Mouse (Mus musculus) cerebellum, adult 11-12 months (tissue): Measurements from ENCODE around the gene Vat1.
A peak's percentile ranks its signal among the peaks of the same experiment; 100 is the strongest.
"Not testable (repeated sequence)": the region's sequence is repeated elsewhere in the genome, so short reads cannot be mapped to it uniquely, and the experiment has no call there.

Experiments
- DNase-seq: peaks from one replicate; pipeline ENCODE4 v3.0.0; 2022

Vat1 gene

GRCm38 (mm10) chr11:101465869-101466551 is at the start of gene Vat1:
Gene Vat1, minus strand, starts transcription at chr11:101466230.
- peak; percentile 41 for DNase-seq

DNA sequence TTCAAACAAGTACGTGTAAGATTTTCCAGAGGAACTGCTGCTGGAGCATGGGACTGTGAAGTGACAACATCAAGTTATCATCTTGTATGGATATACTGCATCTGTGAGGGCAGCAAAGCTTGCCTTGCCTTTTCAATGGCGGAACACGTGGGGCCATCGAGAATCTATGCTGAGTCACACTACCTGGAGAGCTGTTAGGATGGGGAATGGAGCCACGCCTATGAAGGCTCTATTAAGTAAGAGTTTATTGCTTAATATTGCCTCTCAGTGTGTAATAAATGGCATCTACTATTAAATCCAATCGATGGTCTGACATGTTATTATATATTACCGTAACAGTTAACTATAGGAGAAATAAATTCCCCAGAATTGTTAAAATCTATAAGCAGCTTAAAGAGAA is 41.1 kb upstream of the Vat1 start:
- DNase-seq: no peak

DNA sequence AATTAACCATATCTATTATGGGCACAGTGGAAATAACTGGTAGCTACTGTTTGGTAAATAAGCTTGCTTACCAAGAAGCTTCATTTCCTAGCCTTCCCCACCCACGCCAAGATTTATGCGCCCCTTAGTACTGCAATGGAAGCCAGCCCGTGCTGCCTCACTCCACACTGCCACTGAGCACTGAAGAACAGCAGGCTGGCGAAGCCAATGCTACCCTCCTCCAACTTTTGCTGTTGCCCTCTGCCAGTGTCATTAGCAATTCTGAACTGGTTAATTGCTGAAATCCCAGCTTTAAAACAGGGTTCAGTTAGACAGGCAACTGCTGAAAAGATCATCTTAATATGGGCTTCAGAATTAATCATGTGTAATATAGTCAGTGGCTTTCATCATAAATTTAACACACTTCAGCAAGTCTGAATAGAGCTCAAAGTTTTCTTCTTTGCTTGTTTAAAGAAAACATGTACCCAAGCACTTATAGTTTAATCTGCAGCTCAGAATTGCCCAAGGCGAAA is 40.3 kb upstream of the Vat1 start:
- DNase-seq: no peak

- no peak for DNase-seq
Measured at GRCm38 (mm10) chr11:101486126-101486525, 20.1 kb upstream of the Vat1 start.

GRCm38 (mm10) chr11:101485509-101486028 is 19.5 kb upstream of the Vat1 start:
- DNase-seq: no peak

- DNase-seq: no peak
Measured at GRCm38 (mm10) chr11:101484814-101485213, 18.8 kb upstream of the Vat1 start.

DNA sequence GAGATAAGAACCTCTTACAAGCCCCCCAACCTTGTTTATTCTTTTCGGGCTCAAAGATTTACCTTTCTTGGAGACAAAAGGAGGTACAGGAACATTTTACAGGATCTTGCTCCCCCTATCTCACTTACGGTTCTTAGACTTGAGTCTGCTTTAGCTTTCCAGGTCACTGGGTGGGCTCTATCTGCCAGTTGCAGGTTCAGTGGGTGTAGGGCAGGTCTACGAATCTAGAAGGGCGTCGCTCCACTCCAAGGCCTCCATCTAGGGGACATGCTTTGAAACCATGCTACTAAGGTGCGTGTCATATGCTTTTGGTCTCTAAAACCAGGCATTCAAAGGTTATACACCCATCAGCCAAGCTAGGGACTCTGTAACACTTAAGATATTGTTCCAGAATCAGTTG is 18.2 kb upstream of the Vat1 start:
- DNase-seq: no peak

DNA sequence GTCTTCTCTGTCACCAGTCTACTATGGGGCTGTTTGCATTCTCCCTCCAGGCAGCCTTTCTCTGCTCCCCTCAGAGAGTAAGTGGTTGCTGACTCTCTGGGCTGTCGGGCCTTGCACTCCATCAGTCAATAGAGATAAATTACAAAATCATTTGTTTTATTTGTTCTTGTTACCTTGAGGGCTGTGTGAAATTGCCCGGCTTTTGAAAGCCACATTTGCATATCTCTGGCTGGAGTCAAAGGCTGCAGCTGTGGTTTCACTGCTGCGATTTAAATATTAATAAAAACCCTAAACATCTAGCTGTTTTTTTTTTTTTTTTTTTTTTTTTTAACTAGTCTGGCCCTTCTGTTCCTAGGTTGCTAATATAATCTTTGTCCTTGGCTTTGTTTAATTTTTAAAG is 17.8 kb upstream of the Vat1 start:
- DNase-seq: no peak

DNA sequence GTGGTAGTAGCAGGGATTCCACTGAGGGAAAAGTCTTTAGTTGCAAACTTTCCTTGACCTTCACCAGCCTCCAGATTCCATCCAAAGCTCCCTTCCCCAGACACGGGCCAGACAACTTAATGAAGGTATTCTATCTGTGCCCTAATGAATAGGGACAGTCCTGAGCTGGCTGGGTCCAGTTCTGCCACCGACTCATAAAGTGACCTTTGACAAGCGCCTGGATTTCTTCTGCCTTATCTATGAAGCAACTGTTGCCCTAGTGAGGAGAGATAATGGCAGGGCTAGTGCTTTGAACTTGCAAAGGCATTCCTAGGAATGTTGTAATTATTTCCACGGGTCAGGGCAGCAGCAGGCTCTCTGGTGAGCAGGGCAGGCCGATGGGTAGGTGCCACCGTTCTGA is 14.9 kb upstream of the Vat1 start:
- DNase-seq: no peak

GRCm38 (mm10) chr11:101479171-101479635 is 13.2 kb upstream of the Vat1 start:
- no peak for DNase-seq

DNA sequence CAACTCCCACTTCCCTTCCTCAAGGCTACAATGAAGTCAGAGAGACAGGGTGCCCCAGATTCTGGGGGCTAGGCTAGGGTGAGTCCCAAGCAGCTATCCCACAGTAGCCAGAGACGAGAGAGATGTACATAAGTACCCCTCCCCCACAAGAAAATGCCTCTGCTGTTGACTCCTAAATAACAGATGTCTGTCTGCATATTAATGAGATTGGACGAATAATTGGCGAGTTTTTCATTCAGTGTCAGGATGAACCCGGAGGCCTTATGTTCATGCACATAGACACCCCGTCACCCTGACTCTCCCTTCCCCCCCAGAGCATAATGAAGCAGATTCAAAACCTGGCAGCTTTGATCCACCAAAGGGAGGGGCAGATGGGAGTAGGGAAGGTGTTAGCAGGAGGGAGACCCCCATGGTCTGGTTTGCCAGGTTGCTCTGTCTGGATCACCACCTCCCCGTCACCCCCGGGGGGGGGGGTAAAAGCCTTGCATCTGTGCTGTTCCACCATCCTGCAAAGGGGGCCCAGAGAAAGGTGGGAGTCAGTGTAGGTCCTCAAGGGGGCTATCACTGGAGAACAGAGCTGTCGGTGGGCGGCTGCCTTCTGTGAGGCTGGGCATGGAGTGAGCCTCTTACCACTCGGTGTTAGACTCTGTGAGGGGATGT is 11.7 kb upstream of the Vat1 start:
- no peak for DNase-seq

- no peak for DNase-seq
Measured at GRCm38 (mm10) chr11:101477194-101477551, 11.1 kb upstream of the Vat1 start.

DNA sequence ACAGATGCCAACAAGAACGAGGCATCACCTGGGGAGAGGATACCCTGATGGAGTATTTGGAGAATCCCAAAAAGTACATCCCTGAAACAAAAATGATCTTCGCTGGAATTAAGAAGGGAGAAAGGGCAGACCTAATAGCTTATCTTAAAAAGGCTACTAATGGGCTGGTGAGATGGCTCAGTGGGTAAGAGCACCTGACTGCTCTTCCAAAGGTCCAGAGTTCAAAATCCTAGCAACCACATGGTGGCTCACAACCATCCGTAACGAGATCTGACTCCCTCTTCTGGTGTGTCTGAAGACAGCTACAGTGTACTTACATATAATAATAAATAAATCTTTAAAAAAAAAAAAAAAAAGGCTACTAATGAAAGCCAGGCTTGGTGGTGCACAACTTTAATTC is 10.3 kb upstream of the Vat1 start:
- DNase-seq: not testable (repeated sequence)

GRCm38 (mm10) chr11:101474298-101474697 is 8.3 kb upstream of the Vat1 start:
- no peak for DNase-seq

- not testable (repeated sequence) for DNase-seq
Measured at GRCm38 (mm10) chr11:101473686-101474085, 7.7 kb upstream of the Vat1 start.

DNA sequence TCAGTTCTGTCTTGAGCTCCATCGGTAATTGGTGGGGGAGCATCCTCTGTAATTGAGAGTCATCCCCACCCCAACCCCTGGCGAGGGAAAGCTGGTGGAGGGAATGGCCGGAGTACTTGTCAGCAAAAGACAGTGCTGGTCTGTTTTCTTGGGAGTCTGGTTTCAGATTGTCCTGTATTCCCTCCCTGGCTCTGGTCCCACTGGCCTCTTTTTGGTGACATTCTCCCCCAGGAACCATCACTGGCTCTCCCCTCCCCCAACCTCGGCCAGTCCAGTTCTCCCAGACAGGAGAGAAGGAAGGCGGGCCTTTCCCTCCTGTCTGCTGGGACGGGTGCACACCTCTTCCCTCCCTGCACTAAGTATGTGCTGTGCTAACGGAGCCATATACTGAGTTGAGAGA is 6.3 kb upstream of the Vat1 start:
- peak; percentile 41 for DNase-seq

DNA sequence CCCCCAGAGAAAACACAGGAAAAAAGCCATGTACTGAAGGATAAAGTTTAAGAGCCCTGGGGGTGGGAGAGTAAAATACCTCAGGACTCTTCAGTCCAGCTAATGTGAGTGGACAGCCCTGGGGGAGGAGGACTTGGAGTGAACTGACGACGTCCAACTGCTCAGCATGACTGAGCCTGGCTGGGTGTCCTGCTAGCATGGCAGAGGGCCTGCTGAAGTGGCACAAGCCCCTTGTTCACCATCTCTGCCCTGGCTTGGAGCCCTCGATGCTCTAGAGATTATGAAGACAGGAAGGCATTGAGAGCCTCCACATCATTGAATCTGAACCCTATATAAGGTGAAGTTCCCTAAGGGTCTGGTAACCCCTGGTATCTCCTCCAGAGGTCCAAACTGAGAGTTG is 5.9 kb upstream of the Vat1 start:
- no peak for DNase-seq

GRCm38 (mm10) chr11:101470206-101470605 is 4.2 kb upstream of the Vat1 start:
- DNase-seq: no peak

DNA sequence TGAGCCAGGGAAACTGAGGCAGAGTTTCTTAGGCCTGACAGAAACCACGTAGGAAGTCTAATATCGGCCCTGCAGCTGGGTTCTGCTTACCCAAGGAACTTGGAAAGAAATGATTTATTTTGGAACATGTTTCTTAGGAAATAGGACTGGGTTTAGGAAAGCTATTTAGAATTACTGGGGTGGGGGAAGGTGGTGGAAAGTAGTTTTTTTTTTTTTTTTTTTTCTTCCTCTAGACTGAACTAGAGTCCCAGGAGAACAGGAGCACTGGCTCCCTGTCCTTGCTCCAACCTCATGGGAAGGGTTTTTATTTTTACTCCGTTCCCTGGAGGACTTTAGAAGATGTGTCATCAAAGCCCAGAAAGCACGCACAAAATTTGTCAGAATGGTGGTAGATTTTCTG is 3.1 kb upstream of the Vat1 start:
- DNase-seq: no peak

- no peak for DNase-seq
Measured at GRCm38 (mm10) chr11:101468731-101469130, 2.7 kb upstream of the Vat1 start.

DNA sequence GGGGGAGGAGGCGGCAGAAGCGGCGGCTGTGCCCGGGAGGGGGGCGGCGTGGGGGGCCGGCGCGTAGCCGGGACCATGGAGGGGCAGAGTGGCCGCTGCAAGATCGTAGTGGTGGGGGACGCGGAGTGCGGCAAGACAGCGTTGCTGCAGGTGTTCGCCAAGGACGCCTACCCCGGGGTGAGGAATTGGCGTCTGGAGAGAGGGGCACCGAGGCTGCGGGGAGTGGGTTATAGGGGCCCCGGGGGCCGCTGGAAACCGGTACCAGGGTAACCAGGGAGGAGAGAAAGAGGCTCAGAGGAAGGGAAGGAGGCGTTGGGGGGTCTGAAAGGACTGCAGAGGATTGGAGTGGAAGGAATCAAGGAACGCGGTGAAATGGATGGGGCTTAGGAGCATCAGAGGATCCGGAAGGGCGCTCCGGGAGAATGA is 2.2 kb upstream of the Vat1 start:
- no peak for DNase-seq

DNA sequence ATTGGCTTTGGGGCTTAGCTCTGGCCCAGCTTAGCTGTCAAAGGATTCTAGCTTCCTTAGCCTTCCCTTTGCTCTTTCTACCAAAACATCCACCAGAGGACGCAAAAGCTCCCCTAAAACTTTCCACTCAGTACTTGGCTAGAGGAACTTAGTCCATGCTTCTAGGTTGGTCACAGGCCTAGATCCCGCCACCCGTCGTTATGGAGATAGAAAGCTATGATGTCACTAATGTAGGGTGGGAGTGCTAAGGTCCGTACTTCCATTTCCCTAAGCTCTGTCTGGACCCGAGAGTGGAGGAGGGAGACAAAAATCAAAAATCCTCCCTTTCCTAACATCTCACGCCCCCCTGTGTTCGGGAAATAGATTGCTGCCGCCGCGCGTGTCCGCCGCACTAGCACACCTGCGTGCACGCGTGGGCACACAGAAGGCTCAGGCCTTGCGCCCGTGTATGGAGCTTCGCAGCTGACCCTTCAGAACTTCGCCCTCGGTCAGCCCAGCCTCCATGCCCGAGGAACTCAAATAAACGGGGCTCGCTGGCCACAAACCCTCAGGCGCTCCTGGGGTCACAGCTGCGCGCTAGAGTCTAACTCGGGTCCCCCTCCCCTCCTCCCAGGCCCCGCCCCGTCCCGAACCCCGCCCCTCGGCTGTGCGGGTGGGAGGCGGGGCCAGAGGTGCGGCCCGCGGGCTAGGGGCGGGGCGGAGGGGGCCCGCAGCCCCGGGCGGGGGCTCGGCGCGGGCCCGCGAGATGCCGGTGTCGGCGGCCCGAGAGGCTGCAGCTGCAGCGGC is 1.6 kb upstream of the Vat1 start:
- peak; percentile 64 for DNase-seq

GRCm38 (mm10) chr11:101466552-101466950 is 521 bp upstream of the Vat1 start:
- DNase-seq: not testable (repeated sequence)
